8 mouse cellular contexts compared by ENCODE assay signal in genomic region chr8:91802401-91803322, GRCm38 (mm10). TPM values are rescaled to one million over a fixed set of nuclear protein-coding genes. Genes with fewer than 3 reads are reported as not detected.
DNase-seq lines count a peak whose midpoint lies in the region; ATAC-seq and TF ChIP-seq lines count a peak whose summit lies in the region.

No protein-coding gene starts in this region.

- peaks cover 4% of the 10 kb centered on the region for H3K4me1 ChIP-seq in cerebellum, adult 2 months (ENCODE audit: control insufficient read depth, insufficient read depth, low read length)
- H3K4me1 ChIP-seq in forebrain, embryonic 13.5 days = peaks cover 64% of the 10 kb centered on the region
- H3K4me1 ChIP-seq in limb, embryonic 11.5 days (ENCODE audit: control insufficient read depth, insufficient read depth, low read length) = peaks cover 35% of the 10 kb centered on the region

- WGBS in cerebellum, adult 2 months = 23% methylated on average over 29 of the region's 29 CpGs
- WGBS in forebrain, embryonic 13.5 days = under 1% methylated on average over 29 of the region's 29 CpGs
- WGBS in limb, embryonic 11.5 days = 1% methylated on average over 29 of the region's 29 CpGs

- H3K36me3 ChIP-seq in forebrain, embryonic 13.5 days (ENCODE audit: poor library complexity, severe bottlenecking) = no peaks in the 10 kb centered on the region
- no peaks in the 10 kb centered on the region for H3K36me3 ChIP-seq in limb, embryonic 11.5 days (ENCODE audit: control insufficient read depth, insufficient read depth, low read length)

- peak overlapping the region; percentile 78 for H3K4me2 ChIP-seq in forebrain, embryonic 13.5 days
- H3K4me2 ChIP-seq in limb, embryonic 11.5 days (ENCODE audit: low read depth, severe bottlenecking) = peak overlapping the region; percentile 81

- H3K9ac ChIP-seq in forebrain, embryonic 13.5 days = no peak overlapping the region
- no peak overlapping the region for H3K9ac ChIP-seq in limb, embryonic 11.5 days (ENCODE audit: low read length)

- TF ChIP-seq CTCF in cerebellum, adult 2 months (IDR thresholded peaks at IDR 0.05; ENCODE audit: borderline replicate concordance, insufficient read depth, low read depth, low read length) = no peak

- no peak for TF ChIP-seq POLR2A in cerebellum, adult 2 months (IDR thresholded peaks at IDR 0.05; ENCODE audit: borderline replicate concordance, insufficient read depth, low read length)

- peaks cover 12% of the 10 kb centered on the region; the same call in 1 of the 2 replicates for H3K27me3 ChIP-seq in cerebellum, adult 2 months (ENCODE audit: control insufficient read depth, insufficient read depth, low read length)
- peaks cover 97% of the 10 kb centered on the region for H3K27me3 ChIP-seq in forebrain, embryonic 13.5 days
- H3K27me3 ChIP-seq in limb, embryonic 11.5 days (ENCODE audit: control insufficient read depth, insufficient read depth, low read length) = peaks cover 98% of the 10 kb centered on the region

- H3K27ac ChIP-seq in cerebellum, adult 2 months (ENCODE audit: insufficient read depth, low read length) = no peak overlapping the region
- no peak overlapping the region for H3K27ac ChIP-seq in forebrain, embryonic 13.5 days
- H3K27ac ChIP-seq in limb, embryonic 11.5 days (replicated peaks; ENCODE audit: low read depth, low read length) = peak overlapping the region; percentile 30; the same call in 1 of the 2 replicates

- DNase-seq in cerebellum, adult 2 months = no peak
- no peak for DNase-seq in cerebellum, adult 9-10 months
- DNase-seq in limb, embryonic 11.5 days (ENCODE audit: low spot score) = peak; percentile 61
- peak; percentile 53 for DNase-seq in neural tube, embryonic 10.5 days (ENCODE audit: extremely low spot score, low spot score)
- DNase-seq in yolk sac, embryonic 10.5 days (ENCODE audit: low spot score) = no peak
- no peak for DNase-seq in frontal cortex, postnatal 10 days (ENCODE audit: low spot score in 2 of 2)
- no peak for DNase-seq in cerebellum, adult 9-11 months

- no peak for ATAC-seq in forebrain, embryonic 13.5 days
- no peak for ATAC-seq in limb, embryonic 11.5 days (ENCODE audit: insufficient number of reproducible peaks, low FRiP score, low TSS enrichment, low read depth)

- H3K4me3 ChIP-seq in cerebellum, adult 2 months (replicated peaks; ENCODE audit: insufficient read depth, low read depth, low read length) = peak overlapping the region; percentile 52
- peak overlapping the region; percentile 47 for H3K4me3 ChIP-seq in forebrain, embryonic 13.5 days
- peak overlapping the region; percentile 53 for H3K4me3 ChIP-seq in limb, embryonic 11.5 days (ENCODE audit: low read depth, low read length)

- no peaks in the 10 kb centered on the region for H3K9me3 ChIP-seq in forebrain, embryonic 13.5 days (replicated peaks)
- no peaks in the 10 kb centered on the region for H3K9me3 ChIP-seq in limb, embryonic 11.5 days (ENCODE audit: control insufficient read depth, low read length)

RNA-seq across cellular contexts. Expression of gene Irx3, which starts 0.8 kb away (rescaled TPM):
- polyA plus RNA-seq in cerebellum, adult 2 months (2012; rRNA removed) = 8.6 and 9.2 TPM in 2 replicates
- 2.7 and 3.8 TPM in 2 replicates for polyA plus RNA-seq in forebrain, embryonic 13.5 days (2015; fragmentation: Nextera tagmentation; extraction: Ambion mirVana)
- 15.3 and 21.0 TPM in 2 replicates for polyA plus RNA-seq in limb, embryonic 11.5 days (2014; fragmentation: Nextera tagmentation; extraction: Ambion mirVana)

Comparison
In these comparisons a context has a peak if more than half of its experiments do, and no peak if none do; other contexts are left out.
1. DNase-seq: peak in limb, embryonic 11.5 days (single experiment) and neural tube, embryonic 10.5 days (single experiment); none in cerebellum, adult 2 months (0 of 2), cerebellum, adult 9-10 months (single experiment), yolk sac, embryonic 10.5 days (single experiment), frontal cortex, postnatal 10 days (0 of 2) and cerebellum, adult 9-11 months (single experiment).
2. Peak in every context shown above with its lines, with median percentiles within 50 percentile points of each other: H3K4me3 ChIP-seq.